Mouse (Mus musculus) right cerebral cortex, adult 18-20 months (tissue): ENCODE data around the gene Hrg.
"Not testable (repeated sequence)": the region's sequence is repeated elsewhere in the genome, so short reads cannot be mapped to it uniquely, and the experiment has no call there.

Experiments used
- DNase-seq: peaks from one replicate; pipeline ENCODE4 v3.0.0; 2022; ENCODE audit warnings: mixed read lengths

Gene Hrg

GRCm38 (mm10) chr16:22962256-22962655 lies 11.4 kb downstream of the Hrg start:
- DNase-seq = no peak

GRCm38 (mm10) chr16:22963293-22963692 lies 12.4 kb downstream of the Hrg start:
- no peak for DNase-seq

GRCm38 (mm10) chr16:22967383-22968030 lies 16.6 kb downstream of the Hrg start:
- DNase-seq = no peak

GRCm38 (mm10) chr16:22996951-22997350 lies 46.1 kb downstream of the Hrg start:
- DNase-seq = not testable (repeated sequence)
